ENCODE assay signal across 22 mouse cellular contexts in the genomic region with DNA sequence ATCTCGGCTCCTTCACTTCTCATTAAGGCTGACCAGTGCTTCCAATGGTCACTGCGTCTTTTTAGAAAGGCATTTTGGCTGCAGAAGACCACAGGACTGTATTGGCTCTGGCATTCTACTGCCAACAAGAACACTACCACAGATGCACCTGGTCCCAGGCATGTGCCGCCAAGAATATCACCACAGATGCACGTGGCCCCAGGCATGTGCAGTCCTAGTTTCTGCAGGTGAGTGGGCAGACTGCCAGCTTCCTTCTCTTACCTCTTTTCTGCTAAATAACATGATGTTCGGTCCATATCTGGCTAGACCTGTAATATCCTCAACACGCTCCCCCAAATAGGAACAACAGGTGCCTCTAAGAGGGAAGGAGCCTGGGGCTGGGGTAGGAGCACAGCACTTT. TPM values are rescaled to one million over a fixed set of nuclear protein-coding genes. Genes with fewer than 3 reads are reported as not detected.
A peak's percentile ranks its signal among the peaks of the same experiment; 100 is the strongest.
DNase-seq lines count a peak whose midpoint lies in the region; ATAC-seq and TF ChIP-seq lines count a peak whose summit lies in the region.
"Had no signal": no experiment of that assay in that cellular context is flagged by ENCODE, and none has a peak within 500 bp of the region (broad histone marks: within the 10 kb centered on the region; RNA-seq: fewer than 3 reads in every experiment).

No protein-coding gene starts in this region.

- H3K4me2 ChIP-seq in embryonic facial prominence, embryonic 14.5 days (ENCODE audit: low read depth, low read length), result no peak overlapping the region
- H3K4me2 ChIP-seq in forebrain, embryonic 15.5 days (replicated peaks), result no peak overlapping the region
- H3K4me2 ChIP-seq: forebrain, embryonic 12.5 days; hindbrain, embryonic 14.5 days; liver, embryonic 12.5 days; midbrain, embryonic 11.5 days had no signal

- intact Hi-C loops in left cerebral cortex, postnatal 25 days (cut with DNase I), result no loop called here

- no peaks in the 10 kb centered on the region for H3K9me3 ChIP-seq in embryonic facial prominence, embryonic 14.5 days (ENCODE audit: control insufficient read depth, low read length)
- H3K9me3 ChIP-seq in forebrain, embryonic 15.5 days, result no peaks in the 10 kb centered on the region
- H3K9me3 ChIP-seq: forebrain, embryonic 12.5 days; liver, embryonic 12.5 days had no signal

- WGBS in embryonic facial prominence, embryonic 14.5 days, result 75% methylated on average over 6 of the region's 6 CpGs
- 93% methylated on average over 6 of the region's 6 CpGs for WGBS in forebrain, embryonic 15.5 days

- no peak for ATAC-seq in cerebellum, adult (ENCODE audit: insufficient number of reproducible peaks, low FRiP score, low TSS enrichment)
- peak; percentile 44; the same call in 1 of the 2 replicates for ATAC-seq in embryonic facial prominence, embryonic 14.5 days (ENCODE audit: low read depth)
- ATAC-seq in forebrain, embryonic 15.5 days (replicated peaks), result no peak
- ATAC-seq: liver, embryonic 12.5 days; Patski had no signal

- no peaks in the 10 kb centered on the region for H3K36me3 ChIP-seq in testis, adult 2 months (ENCODE audit: control insufficient read depth, insufficient read depth, low read length)
- peaks cover 26% of the 10 kb centered on the region for H3K36me3 ChIP-seq in embryonic facial prominence, embryonic 14.5 days (ENCODE audit: control insufficient read depth, insufficient read depth, low read length)
- H3K36me3 ChIP-seq in forebrain, embryonic 15.5 days, result no peaks in the 10 kb centered on the region

- peak; percentile 30 to 39 for DNase-seq in cerebellum, postnatal 36 days
- no peak for DNase-seq in testis, postnatal 10 days (ENCODE audit: low spot score)
- peak; percentile 54 for DNase-seq in embryonic facial prominence, embryonic 14.5 days (ENCODE audit: low spot score)
- no peak for DNase-seq in left cerebral cortex, postnatal 25 days (ENCODE audit: low spot score in 2 of 2)
- DNase-seq: adrenal gland, postnatal 10 days; cerebellum, adult 9-10 months; gastrocnemius, postnatal 10 days; heart, postnatal 36 days; kidney, adult 8-10 months; kidney, postnatal 25 days; lung, adult 2 months; lung, postnatal 4 days; right cerebral cortex, postnatal 25 days; thymus, postnatal 14 days had no signal

- no peaks in the 10 kb centered on the region for H3K27me3 ChIP-seq in testis, adult 2 months (ENCODE audit: control insufficient read depth, insufficient read depth, low read length)
- H3K27me3 ChIP-seq in embryonic facial prominence, embryonic 14.5 days (replicated peaks; ENCODE audit: control insufficient read depth, insufficient read depth, low read length), result no peaks in the 10 kb centered on the region
- H3K27me3 ChIP-seq in forebrain, embryonic 15.5 days, result no peaks in the 10 kb centered on the region
- H3K27me3 ChIP-seq: forebrain, embryonic 12.5 days; liver, embryonic 12.5 days; Patski had no signal

- H3K27ac ChIP-seq in testis, adult 2 months (ENCODE audit: control insufficient read depth, insufficient read depth, low read depth, low read length), result no peak overlapping the region
- no peak overlapping the region for H3K27ac ChIP-seq in embryonic facial prominence, embryonic 14.5 days (replicated peaks; ENCODE audit: low read depth, low read length)
- H3K27ac ChIP-seq in forebrain, embryonic 15.5 days (replicated peaks), result no peak overlapping the region
- H3K27ac ChIP-seq: forebrain, embryonic 12.5 days; hindbrain, embryonic 14.5 days; liver, embryonic 12.5 days had no signal

- peak overlapping the region; percentile 82 for H3K4me3 ChIP-seq in testis, adult 2 months (ENCODE audit: control insufficient read depth, low read depth, low read length)
- H3K4me3 ChIP-seq in embryonic facial prominence, embryonic 14.5 days (ENCODE audit: low read depth, low read length), result no peak overlapping the region
- H3K4me3 ChIP-seq in forebrain, embryonic 15.5 days, result no peak overlapping the region
- H3K4me3 ChIP-seq: forebrain, embryonic 12.5 days; liver, embryonic 12.5 days had no signal

- no peak overlapping the region for H3K9ac ChIP-seq in embryonic facial prominence, embryonic 14.5 days (ENCODE audit: low read depth, low read length)
- no peak overlapping the region for H3K9ac ChIP-seq in forebrain, embryonic 15.5 days (replicated peaks)
- H3K9ac ChIP-seq: forebrain, embryonic 12.5 days; hindbrain, embryonic 14.5 days; liver, embryonic 12.5 days had no signal

- TF ChIP-seq POLR2A in testis, adult 2 months (IDR thresholded peaks at IDR 0.05; ENCODE audit: control insufficient read depth, low read depth, low read length), result no peak

- no peaks in the 10 kb centered on the region for H3K4me1 ChIP-seq in testis, adult 2 months (ENCODE audit: control insufficient read depth, insufficient read depth, low read length)
- no peaks in the 10 kb centered on the region for H3K4me1 ChIP-seq in embryonic facial prominence, embryonic 14.5 days (ENCODE audit: control insufficient read depth, insufficient read depth, low read length)
- no peaks in the 10 kb centered on the region for H3K4me1 ChIP-seq in forebrain, embryonic 15.5 days

- TF ChIP-seq CTCF in testis, adult 2 months (IDR thresholded peaks at IDR 0.05; ENCODE audit: control insufficient read depth, insufficient read depth, insufficient replicate concordance, low read depth, low read length), result no peak

RNA-seq across cellular contexts. Expression of gene Prkcd, which starts 17.8 kb away (rescaled TPM):
- 240 and 255 TPM in 2 replicates for polyA plus RNA-seq in testis, adult 2 months (2012; rRNA removed)
- polyA plus RNA-seq in embryonic facial prominence, embryonic 14.5 days (2014; fragmentation: Nextera tagmentation; extraction: Ambion mirVana), result 42.5 and 44.6 TPM in 2 replicates
- polyA plus RNA-seq in forebrain, embryonic 15.5 days (2015; fragmentation: Nextera tagmentation; extraction: Ambion mirVana), result 32.1 and 32.3 TPM in 2 replicates
- 10 to 100 TPM; 12.4 to 15.2 TPM for total RNA-seq in left cerebral cortex, postnatal 25 days (2021)

RNA-seq across cellular contexts. Expression of gene Rft1, which starts 46.0 kb away (rescaled TPM):
- 6.3 and 8.1 TPM in 2 replicates for polyA plus RNA-seq in testis, adult 2 months (2012; rRNA removed)
- polyA plus RNA-seq in embryonic facial prominence, embryonic 14.5 days (2014; fragmentation: Nextera tagmentation; extraction: Ambion mirVana), result 13.3 and 16.5 TPM in 2 replicates
- polyA plus RNA-seq in forebrain, embryonic 15.5 days (2015; fragmentation: Nextera tagmentation; extraction: Ambion mirVana), result 8.0 and 9.9 TPM in 2 replicates
- 10 to 100 TPM; 11.4 to 12.4 TPM for total RNA-seq in left cerebral cortex, postnatal 25 days (2021)

Comparison
In these comparisons a context has a peak if more than half of its experiments do, and no peak if none do; other contexts are left out.
1. DNase-seq: peak in cerebellum, postnatal 36 days (2 of 2) and embryonic facial prominence, embryonic 14.5 days (single experiment); none in testis, postnatal 10 days (single experiment) and left cerebral cortex, postnatal 25 days (0 of 2).